Mouse (Mus musculus) lung, postnatal 0 days (tissue): ENCODE measurements around the gene Edar.

Experiments used
- CTCF ChIP-seq: IDR thresholded peaks from 2 replicates; pipeline ENCODE4 v1.5.1; 2016; ENCODE audit warnings: antibody characterized with exemption, mild to moderate bottlenecking
- EP300 ChIP-seq: IDR thresholded peaks from 2 replicates; pipeline ENCODE4 v1.6.1; 2016; ENCODE audit warnings: antibody characterized with exemption, mild to moderate bottlenecking, control low read depth

GRCm38 (mm10) chr10:58644671-58645070 lies 30.8 kb downstream of the Edar start:
- no peak for TF ChIP-seq CTCF
- no peak for TF ChIP-seq EP300
